Mouse (Mus musculus) c-Kit-negative CD71-positive TER-119-positive erythroid progenitor cells, embryonic 14.5 days (primary cell): ENCODE results near the gene Chst5.
"Not testable (repeated sequence)": the region's sequence is repeated elsewhere in the genome, so short reads cannot be mapped to it uniquely, and the experiment has no call there.

ENCODE experiments used
- DNase-seq: peaks from one replicate; pipeline ENCODE4 v3.0.0-alpha.2; 2013; ENCODE audit warnings: low read depth, low spot score

Chst5 gene

GRCm38 (mm10) chr8:111909621-111910450 lies at the start of gene Chst5:
Chst5 (minus strand) TSS chr8:111910447.
- no peak for DNase-seq

DNA sequence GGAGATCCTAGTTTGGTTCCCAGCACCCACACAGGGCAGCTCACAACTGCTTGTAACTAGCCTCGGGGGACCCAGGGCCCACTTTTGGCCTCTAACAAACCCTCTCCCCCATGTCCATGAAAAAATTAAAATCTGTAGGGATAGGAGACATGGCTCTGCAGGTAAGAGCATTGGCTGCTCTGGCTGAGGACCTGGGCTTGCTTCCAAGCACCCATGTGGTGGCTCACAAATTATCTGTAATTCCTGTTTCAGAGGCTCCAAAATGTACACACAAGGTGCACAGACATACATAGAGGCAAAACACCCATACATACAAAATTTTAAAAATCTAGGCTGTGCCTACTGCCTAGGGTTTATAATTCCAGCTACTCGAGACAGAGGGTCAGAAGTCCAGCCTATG lies 47.0 kb upstream of the Chst5 start:
- DNase-seq: no peak

GRCm38 (mm10) chr8:111955879-111956278 lies 45.6 kb upstream of the Chst5 start:
- no peak for DNase-seq

- no peak for DNase-seq
These were observed 44.8 kb upstream of the Chst5 start for GRCm38 (mm10) chr8:111954844-111955594.

- DNase-seq: no peak
These were observed 41.7 kb upstream of the Chst5 start for GRCm38 (mm10) chr8:111951936-111952335.

DNA sequence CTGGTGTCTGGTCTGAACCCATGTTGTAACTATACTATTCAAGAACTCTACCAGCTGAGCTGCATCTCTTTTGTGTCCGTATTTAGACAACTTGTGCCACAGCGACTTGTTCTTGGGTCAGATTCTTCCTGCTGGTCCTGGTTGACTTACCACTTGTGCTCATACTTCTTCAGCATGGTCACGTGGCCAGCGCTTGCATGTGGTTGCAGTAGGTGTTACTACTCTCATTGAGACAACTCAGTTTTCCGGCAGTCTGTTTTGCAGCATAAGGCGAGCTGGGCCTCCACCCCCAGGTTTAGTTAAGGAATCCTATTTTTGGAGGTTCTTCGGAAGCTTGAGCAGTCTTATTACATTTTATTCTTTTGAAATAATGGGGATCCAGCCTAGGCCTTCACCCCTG lies 41.1 kb upstream of the Chst5 start:
- DNase-seq: no peak

GRCm38 (mm10) chr8:111950846-111951245 lies 40.6 kb upstream of the Chst5 start:
- DNase-seq: no peak

DNA sequence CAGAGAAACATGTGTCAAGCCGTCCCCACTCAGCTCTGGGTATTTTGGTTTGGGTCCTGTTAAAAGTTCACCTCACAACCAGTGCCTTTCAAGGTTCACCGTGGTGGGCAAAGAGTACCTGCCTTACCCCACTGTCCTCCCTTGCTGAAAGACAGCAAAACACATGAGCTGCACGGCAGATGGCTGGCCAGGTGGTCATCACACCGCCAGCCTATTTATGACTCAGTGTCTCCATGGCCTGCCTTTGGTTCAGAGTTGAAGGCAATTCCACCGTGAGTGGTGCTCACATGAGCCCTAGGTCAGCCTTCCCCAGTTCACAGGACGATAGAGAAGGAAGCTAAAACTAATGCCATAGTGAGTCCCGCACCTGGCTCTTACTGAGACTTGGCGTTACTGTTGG lies 37.7 kb upstream of the Chst5 start:
- DNase-seq: no peak

- DNase-seq: no peak
These were observed 36.9 kb upstream of the Chst5 start for GRCm38 (mm10) chr8:111947144-111947543.

- no peak for DNase-seq
These were observed 33.3 kb upstream of the Chst5 start for GRCm38 (mm10) chr8:111943544-111943943.

DNA sequence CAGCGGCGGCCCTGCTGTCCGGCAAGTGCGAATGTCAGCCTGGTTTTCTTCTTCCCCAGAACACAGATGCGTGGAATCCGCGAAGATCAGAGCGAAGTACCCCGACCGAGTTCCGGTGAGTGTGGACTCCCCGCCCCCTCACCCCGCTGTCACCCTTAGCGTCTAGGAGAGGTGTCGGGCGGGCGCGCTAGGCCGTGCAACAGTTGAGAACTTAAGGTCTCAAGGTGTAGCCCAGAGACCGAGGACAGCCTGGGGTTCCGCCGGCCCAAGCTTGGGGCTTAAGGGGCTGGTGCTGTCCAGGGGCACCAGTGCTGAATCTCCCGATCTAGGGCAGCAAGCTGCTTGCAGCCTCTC lies 30.8 kb upstream of the Chst5 start:
- DNase-seq: no peak

DNA sequence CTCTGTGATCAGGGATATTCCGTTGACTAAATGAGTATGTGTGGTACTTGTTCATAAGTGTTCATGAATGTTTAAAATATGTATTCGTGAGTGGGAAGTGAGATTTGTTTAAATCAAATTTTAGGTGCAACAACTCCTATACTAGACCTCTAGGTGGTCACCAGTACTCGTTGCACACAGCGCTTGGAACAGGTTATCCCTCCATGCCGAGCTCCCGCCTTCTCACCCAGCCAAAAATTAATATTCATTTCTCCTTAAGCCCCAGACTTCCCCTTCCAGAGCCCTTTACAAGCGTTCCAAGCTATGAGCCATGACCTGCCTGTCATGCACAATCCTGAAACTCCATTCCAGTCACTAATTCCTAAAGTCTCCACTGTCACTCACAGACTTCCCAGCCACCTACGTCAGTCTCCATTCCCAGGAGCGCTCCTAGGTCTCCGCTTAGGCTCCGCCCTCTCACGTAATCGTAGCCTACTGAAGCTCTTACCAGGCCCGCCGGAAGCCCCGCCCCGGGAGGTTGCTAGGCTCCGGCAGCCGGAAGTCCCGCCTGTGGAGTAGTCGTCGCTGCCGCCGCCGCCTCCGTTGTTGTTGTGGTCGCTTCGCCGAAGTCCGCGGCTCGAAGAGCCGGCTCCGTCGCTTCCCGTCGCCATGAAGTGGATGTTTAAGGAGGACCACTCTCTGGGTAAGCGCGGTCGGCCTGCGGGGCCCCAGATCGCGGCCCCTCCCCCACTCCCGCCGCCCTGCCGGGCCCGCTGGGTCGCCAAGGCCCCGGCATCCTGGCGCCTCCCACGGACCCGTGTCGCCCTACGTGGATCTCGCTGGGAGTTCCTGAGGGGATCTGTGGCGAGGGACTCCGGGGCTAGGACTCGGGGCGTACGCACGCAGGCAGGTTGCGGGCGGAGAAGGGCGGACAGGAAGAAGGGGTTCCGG lies 30.2 kb upstream of the Chst5 start, which contains the start of gene Gabarapl2:
Gabarapl2 (plus strand) TSS at position 533 of the 930 bp plus-strand sequence.
- peak; percentile 96 for DNase-seq

- DNase-seq: peak; percentile 77
These were observed 29.4 kb upstream of the Chst5 start for GRCm38 (mm10) chr8:111939516-111940142.

GRCm38 (mm10) chr8:111938076-111938985 lies 28.1 kb upstream of the Chst5 start:
- not testable (repeated sequence) for DNase-seq

DNA sequence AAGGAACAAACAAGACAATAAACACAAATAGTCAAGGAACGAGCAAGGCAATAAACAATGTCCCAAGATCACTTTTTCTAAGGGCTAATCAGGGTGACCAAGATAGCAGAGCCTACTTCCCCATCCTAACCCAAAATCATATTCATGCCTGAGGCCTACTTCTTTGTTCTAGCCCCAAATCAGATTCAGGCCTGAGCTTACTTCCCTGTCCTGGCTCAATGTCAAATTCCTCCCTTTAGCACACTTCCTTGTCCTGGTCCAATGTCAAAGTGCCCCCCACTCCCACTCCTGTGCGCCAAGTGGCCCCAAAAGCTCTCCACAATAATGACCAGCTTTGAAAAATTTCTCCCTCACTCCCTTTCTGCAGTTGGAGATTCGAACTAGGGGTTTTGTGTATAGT lies 26.9 kb upstream of the Chst5 start:
- DNase-seq: no peak

- DNase-seq: no peak
These were observed 24.0 kb upstream of the Chst5 start for GRCm38 (mm10) chr8:111934201-111934600.

DNA sequence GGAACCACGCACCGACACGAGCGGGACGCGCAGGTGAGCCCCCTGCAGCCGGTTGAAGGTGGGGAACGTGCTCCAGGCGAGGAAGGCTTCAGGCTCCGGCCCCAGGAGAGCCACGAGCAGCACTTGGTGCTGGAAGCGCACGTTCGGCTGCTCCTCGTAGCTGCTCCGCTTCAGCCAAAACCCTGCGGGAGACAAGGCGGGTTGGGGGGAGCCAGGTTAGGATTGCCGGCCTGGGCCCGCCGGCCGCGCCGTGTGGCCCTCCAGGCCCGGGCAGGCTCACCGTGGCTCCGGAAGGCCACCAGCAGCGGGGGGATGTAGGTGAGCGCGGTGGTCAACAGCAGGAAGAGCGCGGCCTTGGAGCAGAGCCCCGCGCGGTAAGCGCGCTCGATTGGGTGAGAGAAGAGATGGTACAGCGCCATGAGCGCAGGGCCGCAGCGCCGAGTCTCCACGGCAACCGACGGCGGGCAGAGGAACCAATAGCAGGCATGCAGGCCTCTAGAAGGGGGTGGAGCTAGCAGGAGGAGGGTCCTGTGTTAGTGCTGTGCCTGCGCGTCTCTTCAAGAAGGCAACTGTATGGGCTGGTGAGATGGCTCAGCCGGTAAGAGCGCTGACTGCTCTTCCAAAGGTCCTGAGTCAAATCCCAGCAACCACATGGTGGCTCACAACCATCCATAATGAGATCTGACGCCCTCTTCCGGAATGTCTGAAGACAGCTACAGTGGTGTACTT lies 23.3 kb upstream of the Chst5 start, which contains the start of gene Tmem231:
Tmem231 (minus strand) TSS at position 534 of the 729 bp plus-strand sequence.
- DNase-seq: peak; percentile 83

- peak; percentile 69 for DNase-seq
These were observed 22.5 kb upstream of the Chst5 start for GRCm38 (mm10) chr8:111932580-111933336.

DNA sequence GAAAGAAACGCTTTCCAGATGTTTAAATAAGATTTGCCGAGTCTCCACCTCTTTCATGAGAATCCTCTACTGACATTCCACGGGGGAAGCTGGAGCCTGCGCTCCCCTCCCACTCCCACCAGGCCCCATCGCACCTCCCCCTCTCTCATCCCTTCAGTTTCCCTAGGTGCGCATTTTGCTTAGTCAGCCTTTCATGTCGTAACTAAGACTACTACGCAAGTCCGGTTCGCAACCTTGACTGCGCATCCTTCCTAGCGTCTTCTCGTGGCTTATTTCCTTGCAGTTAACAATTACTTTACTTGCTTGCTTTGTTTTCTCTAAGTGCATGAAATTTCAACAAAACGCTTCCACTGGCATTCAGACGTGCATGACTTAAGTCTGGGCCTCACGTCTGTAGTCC lies 21.5 kb upstream of the Chst5 start:
- DNase-seq: no peak
